Mouse (Mus musculus): ENCODE measurements around the gene Trim47. TPM values are rescaled to one million over a fixed set of nuclear protein-coding genes. Genes with fewer than 3 reads are reported as not detected.
A peak's percentile ranks its signal among the peaks of the same experiment; 100 is the strongest.
"Not testable (repeated sequence)": the region's sequence is repeated elsewhere in the genome, so short reads cannot be mapped to it uniquely, and the experiment has no call there.

The Trim47 gene
- polyA plus RNA-seq, 1 experiment from 2014 or later = 3.4 TPM

DNA sequence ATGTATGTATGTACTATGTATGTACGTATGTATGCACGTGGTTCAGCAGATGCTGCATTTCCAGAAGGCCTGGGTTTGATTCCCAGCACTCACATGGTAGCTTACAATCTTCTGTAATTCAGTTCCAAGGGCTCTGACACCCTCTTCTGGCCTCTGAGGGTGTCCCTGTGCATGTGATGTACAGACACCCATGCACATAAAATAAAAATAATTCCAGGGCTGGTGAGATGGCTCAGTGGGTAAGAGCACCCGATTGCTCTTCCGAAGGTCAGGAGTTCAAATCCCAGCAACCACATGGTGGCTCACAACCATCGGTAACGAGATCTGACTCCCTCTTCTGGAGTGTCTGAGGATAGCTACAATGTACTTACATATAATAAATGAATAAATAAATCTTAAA lies 34.1 kb downstream of the Trim47 start:
- not testable (repeated sequence) for H3K9ac ChIP-seq (replicated peaks); H3K36me3 ChIP-seq; H3K27me3 ChIP-seq; H3K4me1 ChIP-seq (replicated peaks); H3K9me3 ChIP-seq; H3K4me3 ChIP-seq (replicated peaks); ATAC-seq; H3K27ac ChIP-seq; H3K4me2 ChIP-seq (replicated peaks)
- WGBS = 92% methylated on average over 6 of the region's 6 CpGs

DNA sequence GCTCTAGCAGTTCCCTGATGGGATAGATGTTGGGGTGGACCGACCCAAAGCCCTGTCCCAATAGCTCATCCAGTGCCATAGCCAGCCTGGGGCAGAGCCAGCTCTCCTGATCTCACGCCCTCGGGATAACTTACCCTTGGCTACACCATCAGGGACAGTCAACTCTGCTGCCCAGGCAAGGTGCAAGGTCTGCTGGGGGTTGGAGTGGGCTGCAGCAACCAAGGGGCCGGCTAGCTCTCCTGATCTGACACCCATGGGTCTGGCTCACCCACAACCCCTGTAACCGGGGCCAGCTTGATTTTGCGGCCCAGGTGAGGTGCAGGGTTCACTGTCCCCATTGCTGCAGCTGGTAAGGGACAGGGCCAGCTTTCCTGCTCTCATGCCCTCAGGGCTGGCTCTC lies 35.4 kb downstream of the Trim47 start:
- Histone ChIP-seq H3K9me3 (no peaks in the 10 kb centered on the region), H3K9ac (replicated peaks) (no peak overlapping the region), H3K4me3 (replicated peaks) (no peak overlapping the region), H3K4me2 (replicated peaks) (no peak overlapping the region), H3K27me3 (no peaks in the 10 kb centered on the region), H3K4me1 (replicated peaks) (peaks cover 5% of the 10 kb centered on the region), H3K36me3 (no peaks in the 10 kb centered on the region), H3K27ac (no peak overlapping the region)
- WGBS = 90% methylated on average over 6 of the region's 6 CpGs
- ATAC-seq = no peak

DNA sequence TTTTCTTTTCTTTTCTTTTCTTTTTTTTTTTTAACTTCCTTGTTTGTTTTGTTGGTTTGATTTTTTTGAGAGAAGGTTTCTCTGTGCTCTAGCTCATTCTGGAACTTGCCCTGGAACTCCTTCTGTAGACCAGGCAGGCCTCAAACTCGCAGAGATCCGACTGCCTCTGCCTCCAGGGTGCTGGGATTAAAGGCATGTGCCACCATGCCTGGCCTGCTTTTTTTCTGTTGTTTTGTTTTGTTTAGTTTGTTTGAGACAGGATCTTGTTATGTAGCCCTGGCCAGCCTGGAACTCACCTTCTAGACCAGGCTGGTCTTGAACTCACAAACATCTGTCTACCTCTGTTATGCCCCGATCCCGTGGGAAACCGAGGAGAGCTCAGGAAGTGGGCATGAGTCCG lies 37.5 kb downstream of the Trim47 start:
- Histone ChIP-seq H3K9ac (replicated peaks) (no peak overlapping the region), H3K4me1 (replicated peaks) (peaks cover 18% of the 10 kb centered on the region), H3K9me3 (no peaks in the 10 kb centered on the region), H3K4me3 (replicated peaks) (no peak overlapping the region), H3K27ac (no peak overlapping the region), H3K36me3 (no peaks in the 10 kb centered on the region), H3K4me2 (replicated peaks) (no peak overlapping the region), H3K27me3 (no peaks in the 10 kb centered on the region)
- ATAC-seq = no peak
- 89% methylated on average over 6 of the region's 6 CpGs for WGBS

GRCm38 (mm10) chr11:116088741-116089394 lies 38.1 kb downstream of the Trim47 start:
- 88% methylated on average over 11 of the region's 11 CpGs for WGBS
- Histone ChIP-seq H3K4me1 (replicated peaks) (peaks cover 18% of the 10 kb centered on the region), H3K27ac (no peak overlapping the region), H3K9ac (replicated peaks) (no peak overlapping the region), H3K4me3 (replicated peaks) (no peak overlapping the region), H3K4me2 (replicated peaks) (no peak overlapping the region), H3K9me3 (no peaks in the 10 kb centered on the region), H3K36me3 (peaks cover 5% of the 10 kb centered on the region), H3K27me3 (no peaks in the 10 kb centered on the region)
- ATAC-seq = no peak

GRCm38 (mm10) chr11:116088188-116088587 lies 38.8 kb downstream of the Trim47 start:
- no peak overlapping the region for H3K9ac ChIP-seq (replicated peaks)
- H3K4me3 ChIP-seq (replicated peaks) = no peak overlapping the region
- peaks cover 11% of the 10 kb centered on the region for H3K36me3 ChIP-seq
- peaks cover 18% of the 10 kb centered on the region for H3K4me1 ChIP-seq (replicated peaks)
- no peak overlapping the region for H3K27ac ChIP-seq
- ATAC-seq = no peak
- peak overlapping the region; percentile 56; the same call in 1 of the 2 replicates for H3K4me2 ChIP-seq (replicated peaks)
- 91% methylated on average over 8 of the region's 8 CpGs for WGBS
- no peaks in the 10 kb centered on the region for H3K9me3 ChIP-seq
- H3K27me3 ChIP-seq = no peaks in the 10 kb centered on the region

DNA sequence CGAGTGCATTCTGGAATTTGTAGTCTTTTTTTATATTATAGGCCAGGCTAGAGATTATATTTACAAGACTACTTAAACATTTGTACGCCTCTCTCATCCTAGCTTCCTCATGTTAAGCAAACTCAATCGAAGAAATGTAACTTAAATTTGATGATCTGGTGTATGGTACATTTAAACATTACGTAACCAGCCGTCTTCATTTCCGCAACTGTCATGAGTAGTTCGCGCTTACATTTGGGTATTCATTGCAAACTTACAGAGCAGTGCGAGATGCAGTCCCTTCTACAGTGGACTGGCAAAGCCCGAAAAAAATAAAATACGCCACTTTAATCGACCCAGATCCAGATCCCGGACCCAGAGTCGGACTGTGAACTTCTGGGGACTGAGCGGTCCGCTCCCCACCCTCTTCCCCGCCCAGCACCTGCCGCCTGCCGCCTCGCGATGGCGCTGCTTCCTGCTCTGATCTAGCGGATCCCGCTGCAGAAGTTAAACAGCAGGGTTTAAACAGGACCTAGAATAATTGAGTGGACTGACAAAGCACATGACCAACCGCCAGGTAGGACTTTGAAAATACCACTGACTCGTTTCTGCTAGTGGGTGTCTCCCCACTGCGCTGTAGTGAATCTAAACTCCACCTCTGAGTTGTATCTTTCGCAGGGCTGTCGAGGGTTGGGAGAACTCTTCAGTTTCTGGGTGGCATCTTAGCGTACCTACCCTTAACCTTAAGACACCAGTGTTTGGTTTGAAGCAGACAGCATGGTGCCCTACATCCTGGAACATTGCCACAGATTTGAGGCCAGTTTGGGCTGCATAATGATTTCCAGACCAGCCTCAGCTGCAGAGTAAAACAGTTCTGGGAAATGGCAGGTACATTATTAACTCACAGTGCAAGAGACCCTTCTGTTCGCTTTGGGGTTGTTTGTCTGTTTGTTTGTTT lies 39.5 kb downstream of the Trim47 start:
- ATAC-seq = peak; percentile 79
- 4% methylated on average over 31 of the region's 31 CpGs for WGBS
- peak overlapping the region; percentile 56 for H3K4me2 ChIP-seq (replicated peaks)

GRCm38 (mm10) chr11:116086258-116087193 lies 40.5 kb downstream of the Trim47 start, which contains the start of gene Wbp2:
Wbp2 (minus strand) TSS chr11:116086995.
- Histone ChIP-seq H3K4me2 (replicated peaks) (peak within 1 kb of the TSS; percentile 64), H3K4me1 (replicated peaks) (peaks cover 18% of the 10 kb centered on the region), H3K9ac (replicated peaks) (peak within 1 kb of the TSS; percentile 59), H3K4me3 (replicated peaks) (peak within 1 kb of the TSS; percentile 49), H3K9me3 (no peaks in the 10 kb centered on the region), H3K27ac (peak within 1 kb of the TSS; percentile 67), H3K36me3 (peaks cover 26% of the 10 kb centered on the region), H3K27me3 (no peaks in the 10 kb centered on the region)
- peak; percentile 98 for ATAC-seq
- 6% methylated on average over 38 of the region's 43 CpGs for WGBS

More for the DNA sequence above, 39.5 kb downstream of the Trim47 start:
- no peaks in the 10 kb centered on the region for H3K9me3 ChIP-seq
- H3K4me3 ChIP-seq (replicated peaks) = peak overlapping the region; percentile 49
- H3K27ac ChIP-seq = peak overlapping the region; percentile 57
- peaks cover 18% of the 10 kb centered on the region for H3K4me1 ChIP-seq (replicated peaks)
- peak overlapping the region; percentile 4; the same call in 1 of the 2 replicates for H3K9ac ChIP-seq (replicated peaks)
- peaks cover 17% of the 10 kb centered on the region for H3K36me3 ChIP-seq
- H3K27me3 ChIP-seq = no peaks in the 10 kb centered on the region

- 91% methylated on average over 6 of the region's 6 CpGs for WGBS
Measured at GRCm38 (mm10) chr11:116084166-116084565, 42.8 kb downstream of the Trim47 start.

GRCm38 (mm10) chr11:116083096-116083672 lies 43.8 kb downstream of the Trim47 start:
- no peak for ATAC-seq

More at GRCm38 (mm10) chr11:116084166-116084565, 42.8 kb downstream of the Trim47 start:
- no peak overlapping the region for H3K27ac ChIP-seq
- peaks cover 20% of the 10 kb centered on the region for H3K4me1 ChIP-seq (replicated peaks)
- H3K9me3 ChIP-seq = no peaks in the 10 kb centered on the region
- H3K9ac ChIP-seq (replicated peaks) = no peak overlapping the region
- no peak for ATAC-seq
- H3K27me3 ChIP-seq = no peaks in the 10 kb centered on the region
- no peak overlapping the region for H3K4me3 ChIP-seq (replicated peaks)
- no peak overlapping the region for H3K4me2 ChIP-seq (replicated peaks)
- H3K36me3 ChIP-seq = peaks cover 50% of the 10 kb centered on the region

GRCm38 (mm10) chr11:116081081-116081480 lies 45.9 kb downstream of the Trim47 start:
- Histone ChIP-seq H3K4me3 (replicated peaks) (no peak overlapping the region), H3K4me2 (replicated peaks) (no peak overlapping the region), H3K4me1 (replicated peaks) (peaks cover 26% of the 10 kb centered on the region), H3K36me3 (peaks cover 53% of the 10 kb centered on the region), H3K9ac (replicated peaks) (no peak overlapping the region), H3K9me3 (no peaks in the 10 kb centered on the region), H3K27ac (no peak overlapping the region), H3K27me3 (no peaks in the 10 kb centered on the region)
- 67% methylated on average over 6 of the region's 6 CpGs for WGBS
- no peak for ATAC-seq

More at GRCm38 (mm10) chr11:116083096-116083672, 43.8 kb downstream of the Trim47 start:
- Histone ChIP-seq H3K36me3 (peaks cover 53% of the 10 kb centered on the region), H3K9me3 (no peaks in the 10 kb centered on the region), H3K4me3 (replicated peaks) (no peak overlapping the region), H3K27ac (no peak overlapping the region), H3K27me3 (no peaks in the 10 kb centered on the region), H3K4me2 (replicated peaks) (no peak overlapping the region), H3K4me1 (replicated peaks) (peaks cover 29% of the 10 kb centered on the region), H3K9ac (replicated peaks) (no peak overlapping the region)
- WGBS = 94% methylated on average over 14 of the region's 14 CpGs

GRCm38 (mm10) chr11:116079511-116079910 lies 47.5 kb downstream of the Trim47 start:
- 79% methylated on average over 10 of the region's 10 CpGs for WGBS
- Histone ChIP-seq H3K9me3 (no peaks in the 10 kb centered on the region), H3K9ac (replicated peaks) (no peak overlapping the region), H3K4me1 (replicated peaks) (peaks cover 16% of the 10 kb centered on the region), H3K27me3 (no peaks in the 10 kb centered on the region), H3K36me3 (peaks cover 53% of the 10 kb centered on the region), H3K4me2 (replicated peaks) (no peak overlapping the region), H3K4me3 (replicated peaks) (no peak overlapping the region), H3K27ac (no peak overlapping the region)
- ATAC-seq = no peak
